26 mouse cellular contexts compared by ENCODE assay signal in genomic region chr14:110125936-110126710, GRCm38 (mm10).
DNase-seq lines count a peak whose midpoint lies in the region; ATAC-seq and TF ChIP-seq lines count a peak whose summit lies in the region.
"Had no signal": no experiment of that assay in that cellular context is flagged by ENCODE, and none has a peak within 500 bp of the region (broad histone marks: within the 10 kb centered on the region; RNA-seq: fewer than 3 reads in every experiment).

No protein-coding gene starts in this region.

- TF ChIP-seq CTCF in kidney, adult 2 months (conservative IDR thresholded peaks at IDR 0.05; ENCODE audit: insufficient read depth, insufficient read length, low read depth, low read length), result no peak
- no peak for TF ChIP-seq CTCF in lung, embryonic 14.5 days (IDR thresholded peaks at IDR 0.05; ENCODE audit: low read depth)

- TF ChIP-seq POLR2A in kidney, adult 2 months (IDR thresholded peaks at IDR 0.05; ENCODE audit: low read depth, low read length), result no peak

- ATAC-seq in kidney, embryonic 14.5 days (ENCODE audit: low FRiP score, low TSS enrichment), result peak; percentile 69; the same call in 1 of the 2 replicates
- ATAC-seq in lung, embryonic 14.5 days (ENCODE audit: insufficient read depth), result peak; percentile 85; the same call in 1 of the 2 replicates
- ATAC-seq in intestine, embryonic 15.5 days, result peak; percentile 65; the same call in 1 of the 2 replicates
- peak; percentile 61; the same call in 1 of the 2 replicates for ATAC-seq in stomach, embryonic 14.5 days (ENCODE audit: insufficient number of reproducible peaks, insufficient read depth, low FRiP score, low read depth)
- ATAC-seq: forebrain, embryonic 16.5 days had no signal

- no peak overlapping the region for H3K4me3 ChIP-seq in kidney, embryonic 14.5 days (ENCODE audit: low read length)
- no peak overlapping the region for H3K4me3 ChIP-seq in kidney, adult 2 months (ENCODE audit: insufficient read depth, low read depth, low read length)
- no peak overlapping the region for H3K4me3 ChIP-seq in lung, embryonic 14.5 days (ENCODE audit: low read depth, low read length)
- no peak overlapping the region for H3K4me3 ChIP-seq in intestine, embryonic 15.5 days (replicated peaks)
- no peak overlapping the region for H3K4me3 ChIP-seq in stomach, embryonic 14.5 days (ENCODE audit: low read depth, low read length)
- H3K4me3 ChIP-seq: erythroblast, embryonic 14.5 days; gastrocnemius, adult 2 months; hindbrain, embryonic 12.5 days; limb, embryonic 15.5 days; liver, embryonic 13.5 days; midbrain, embryonic 12.5 days; neural tube, embryonic 13.5 days had no signal

- no peaks in the 10 kb centered on the region for H3K27me3 ChIP-seq in kidney, embryonic 14.5 days (ENCODE audit: control insufficient read depth, insufficient read depth, low read length)
- no peaks in the 10 kb centered on the region for H3K27me3 ChIP-seq in kidney, adult 2 months (replicated peaks; ENCODE audit: control insufficient read depth, insufficient read depth, low read length)
- H3K27me3 ChIP-seq in lung, embryonic 14.5 days (ENCODE audit: insufficient read depth, low read length), result no peaks in the 10 kb centered on the region
- no peaks in the 10 kb centered on the region for H3K27me3 ChIP-seq in intestine, embryonic 15.5 days (replicated peaks)
- H3K27me3 ChIP-seq in stomach, embryonic 14.5 days (ENCODE audit: control insufficient read depth, insufficient read depth, low read length), result no peaks in the 10 kb centered on the region
- H3K27me3 ChIP-seq: hindbrain, embryonic 12.5 days; limb, embryonic 15.5 days; liver, embryonic 13.5 days; midbrain, embryonic 12.5 days; neural tube, embryonic 13.5 days had no signal

- no peaks in the 10 kb centered on the region for H3K4me1 ChIP-seq in kidney, embryonic 14.5 days (ENCODE audit: control insufficient read depth, insufficient read depth, low read length)
- no peaks in the 10 kb centered on the region for H3K4me1 ChIP-seq in kidney, adult 2 months (ENCODE audit: control insufficient read depth, insufficient read depth, low read length)
- H3K4me1 ChIP-seq in lung, embryonic 14.5 days (ENCODE audit: insufficient read depth), result no peaks in the 10 kb centered on the region
- no peaks in the 10 kb centered on the region for H3K4me1 ChIP-seq in intestine, embryonic 15.5 days (replicated peaks)
- 0 out of 2 replicates have a peak, but pooled peaks cover 3% of the 10 kb centered on the region for H3K4me1 ChIP-seq in stomach, embryonic 14.5 days (ENCODE audit: control insufficient read depth, insufficient read depth, low read length)
- H3K4me1 ChIP-seq: hindbrain, embryonic 12.5 days; limb, embryonic 15.5 days; liver, embryonic 13.5 days; midbrain, embryonic 12.5 days; neural tube, embryonic 13.5 days had no signal

- DNase-seq in kidney, adult 2 months, result no peak
- peak; percentile 66 for DNase-seq in lung, embryonic 14.5 days
- no peak for DNase-seq in lung, postnatal 14 days
- no peak for DNase-seq in right cerebral cortex, adult 2 months (ENCODE audit: low spot score in 2 of 2)
- no peak for DNase-seq in retina, embryonic 14.5 days (ENCODE audit: low spot score)
- DNase-seq: adrenal gland, adult 8-10 months; cerebellum, adult 2 months; cerebellum, postnatal 14 days; gastrocnemius, adult 2 months; gastrocnemius, postnatal 36 days; heart, adult 18-20 months; heart, postnatal 36 days; kidney, postnatal 10 days; liver, embryonic 13.5 days; right cerebral cortex, postnatal 25 days had no signal

- H3K9ac ChIP-seq in kidney, embryonic 14.5 days (ENCODE audit: low read depth, low read length), result no peak overlapping the region
- H3K9ac ChIP-seq in lung, embryonic 14.5 days, result no peak overlapping the region
- H3K9ac ChIP-seq in intestine, embryonic 15.5 days, result no peak overlapping the region
- no peak overlapping the region for H3K9ac ChIP-seq in stomach, embryonic 14.5 days (replicated peaks; ENCODE audit: low read depth, low read length)
- H3K9ac ChIP-seq: hindbrain, embryonic 12.5 days; limb, embryonic 15.5 days; liver, embryonic 13.5 days; midbrain, embryonic 12.5 days; neural tube, embryonic 13.5 days had no signal

- H3K9me3 ChIP-seq in kidney, embryonic 14.5 days (ENCODE audit: control insufficient read depth, low read length), result no peaks in the 10 kb centered on the region
- no peaks in the 10 kb centered on the region for H3K9me3 ChIP-seq in lung, embryonic 14.5 days (ENCODE audit: low read depth, low read length)
- H3K9me3 ChIP-seq in intestine, embryonic 15.5 days, result no peaks in the 10 kb centered on the region
- H3K9me3 ChIP-seq in stomach, embryonic 14.5 days (ENCODE audit: control insufficient read depth, low read depth, low read length), result no peaks in the 10 kb centered on the region
- H3K9me3 ChIP-seq: hindbrain, embryonic 12.5 days; limb, embryonic 15.5 days; liver, embryonic 13.5 days; midbrain, embryonic 12.5 days; neural tube, embryonic 13.5 days had no signal

- H3K4me2 ChIP-seq in kidney, embryonic 14.5 days (replicated peaks; ENCODE audit: low read depth, low read length), result no peak overlapping the region
- 0 out of 2 replicates have a peak overlapping the region, but pooled peaks have one; percentile 4 for H3K4me2 ChIP-seq in lung, embryonic 14.5 days
- H3K4me2 ChIP-seq in intestine, embryonic 15.5 days (replicated peaks), result no peak overlapping the region
- H3K4me2 ChIP-seq in stomach, embryonic 14.5 days (replicated peaks; ENCODE audit: low read depth, low read length), result no peak overlapping the region
- H3K4me2 ChIP-seq: heart, embryonic 11.5 days; hindbrain, embryonic 12.5 days; limb, embryonic 15.5 days; liver, embryonic 13.5 days; midbrain, embryonic 12.5 days; neural tube, embryonic 13.5 days had no signal

- H3K36me3 ChIP-seq in kidney, embryonic 14.5 days (ENCODE audit: control insufficient read depth, insufficient read depth, low read length), result no peaks in the 10 kb centered on the region
- no peaks in the 10 kb centered on the region for H3K36me3 ChIP-seq in kidney, adult 2 months (ENCODE audit: control insufficient read depth, insufficient read depth, low read length)
- H3K36me3 ChIP-seq in lung, embryonic 14.5 days (ENCODE audit: insufficient read depth), result no peaks in the 10 kb centered on the region
- H3K36me3 ChIP-seq in intestine, embryonic 15.5 days, result no peaks in the 10 kb centered on the region
- no peaks in the 10 kb centered on the region for H3K36me3 ChIP-seq in stomach, embryonic 14.5 days (ENCODE audit: control insufficient read depth, insufficient read depth, low read length)
- H3K36me3 ChIP-seq: G1E; hindbrain, embryonic 12.5 days; limb, embryonic 15.5 days; liver, embryonic 13.5 days; midbrain, embryonic 12.5 days; neural tube, embryonic 13.5 days had no signal

- no peak overlapping the region; the same call in 1 of the 2 replicates for H3K27ac ChIP-seq in kidney, embryonic 14.5 days (ENCODE audit: low read depth, low read length)
- H3K27ac ChIP-seq in kidney, adult 2 months (ENCODE audit: insufficient read depth, low read depth, low read length), result no peak overlapping the region
- H3K27ac ChIP-seq in lung, embryonic 14.5 days (ENCODE audit: low read depth), result peak overlapping the region; percentile 58; the same call in 1 of the 2 replicates
- peak overlapping the region; percentile 20 for H3K27ac ChIP-seq in intestine, embryonic 15.5 days
- peak overlapping the region; percentile 90 for H3K27ac ChIP-seq in stomach, embryonic 14.5 days (ENCODE audit: low read length)
- H3K27ac ChIP-seq: gastrocnemius, adult 2 months; hindbrain, embryonic 12.5 days; limb, embryonic 15.5 days; liver, embryonic 13.5 days; midbrain, embryonic 12.5 days; neural tube, embryonic 13.5 days had no signal

- 30% methylated on average over 6 of the region's 6 CpGs for WGBS in kidney, embryonic 14.5 days
- 30% methylated on average over 6 of the region's 6 CpGs for WGBS in kidney, adult 2 months
- 30% methylated on average over 6 of the region's 6 CpGs for WGBS in lung, embryonic 14.5 days
- 27% methylated on average over 6 of the region's 6 CpGs for WGBS in intestine, embryonic 15.5 days
- 29% methylated on average over 6 of the region's 6 CpGs for WGBS in stomach, embryonic 14.5 days

Comparison
In these comparisons a context has a peak if more than half of its experiments do, and no peak if none do; other contexts are left out.
1. H3K27ac ChIP-seq: peak in lung, embryonic 14.5 days (single experiment), intestine, embryonic 15.5 days (single experiment) and stomach, embryonic 14.5 days (single experiment); none in kidney, embryonic 14.5 days (single experiment) and kidney, adult 2 months (single experiment).
2. Peak in every context shown above with its lines, with median percentiles within 50 percentile points of each other: ATAC-seq.